Mouse (Mus musculus): Measurements from ENCODE around the gene Nfkbid. TPM values are rescaled to one million over a fixed set of nuclear protein-coding genes. Genes with fewer than 3 reads are reported as not detected.
A peak's percentile ranks its signal among the peaks of the same experiment; 100 is the strongest.
"Not testable (repeated sequence)": the region's sequence is repeated elsewhere in the genome, so short reads cannot be mapped to it uniquely, and the experiment has no call there.

Gene Nfkbid
- polyA plus RNA-seq, 1 experiment from 2014 or later = 1.0 TPM

GRCm38 (mm10) chr7:30459484-30459883 is 38.0 kb downstream of the Nfkbid start:
- Histone ChIP-seq H3K4me3 (ENCODE audit: low read depth, low read length) (no peak overlapping the region), H3K27ac (replicated peaks; ENCODE audit: low read depth, low read length) (no peak overlapping the region), H3K9me3 (ENCODE audit: control insufficient read depth, low read length) (peaks cover 5% of the 10 kb centered on the region; the same call in 1 of the 2 replicates), H3K4me1 (ENCODE audit: control insufficient read depth, insufficient read depth, low read length) (peaks cover 8% of the 10 kb centered on the region; the same call in 1 of the 2 replicates), H3K9ac (ENCODE audit: low read depth, low read length) (no peak overlapping the region), H3K27me3 (replicated peaks; ENCODE audit: control insufficient read depth, insufficient read depth, low read length) (peaks cover 97% of the 10 kb centered on the region), H3K4me2 (ENCODE audit: low read depth, low read length) (no peak overlapping the region), H3K36me3 (ENCODE audit: control insufficient read depth, insufficient read depth, low read length) (no peaks in the 10 kb centered on the region)
- DNase-seq (ENCODE audit: low spot score) = no peak
- ATAC-seq (ENCODE audit: low read depth) = no peak
- WGBS = 27% methylated on average over 6 of the region's 6 CpGs

- Histone ChIP-seq H3K4me2 (ENCODE audit: low read depth, low read length) (no peak overlapping the region), H3K4me3 (ENCODE audit: low read depth, low read length) (no peak overlapping the region), H3K9me3 (ENCODE audit: control insufficient read depth, low read length) (no peaks in the 10 kb centered on the region), H3K27me3 (replicated peaks; ENCODE audit: control insufficient read depth, insufficient read depth, low read length) (peaks cover 93% of the 10 kb centered on the region), H3K4me1 (ENCODE audit: control insufficient read depth, insufficient read depth, low read length) (no peaks in the 10 kb centered on the region), H3K9ac (ENCODE audit: low read depth, low read length) (no peak overlapping the region), H3K36me3 (ENCODE audit: control insufficient read depth, insufficient read depth, low read length) (no peaks in the 10 kb centered on the region), H3K27ac (replicated peaks; ENCODE audit: low read depth, low read length) (no peak overlapping the region)
- no peak for ATAC-seq (ENCODE audit: low read depth)
- WGBS = 35% methylated on average over 7 of the region's 7 CpGs
- no peak for DNase-seq (ENCODE audit: low spot score)
These were observed 42.0 kb downstream of the Nfkbid start for GRCm38 (mm10) chr7:30463568-30463967.

GRCm38 (mm10) chr7:30463996-30464395 is 42.5 kb downstream of the Nfkbid start:
- H3K4me2 ChIP-seq (ENCODE audit: low read depth, low read length) = no peak overlapping the region
- WGBS = 21% methylated on average over 4 of the region's 4 CpGs
- no peaks in the 10 kb centered on the region for H3K4me1 ChIP-seq (ENCODE audit: control insufficient read depth, insufficient read depth, low read length)
- no peak overlapping the region for H3K9ac ChIP-seq (ENCODE audit: low read depth, low read length)
- DNase-seq (ENCODE audit: low spot score) (no peak), ATAC-seq (ENCODE audit: low read depth) (no peak)
- H3K27me3 ChIP-seq (replicated peaks; ENCODE audit: control insufficient read depth, insufficient read depth, low read length) = peaks cover 88% of the 10 kb centered on the region
- H3K4me3 ChIP-seq (ENCODE audit: low read depth, low read length) = no peak overlapping the region
- H3K9me3 ChIP-seq (ENCODE audit: control insufficient read depth, low read length) = no peaks in the 10 kb centered on the region
- no peaks in the 10 kb centered on the region for H3K36me3 ChIP-seq (ENCODE audit: control insufficient read depth, insufficient read depth, low read length)
- no peak overlapping the region for H3K27ac ChIP-seq (replicated peaks; ENCODE audit: low read depth, low read length)

- Histone ChIP-seq H3K27ac (replicated peaks; ENCODE audit: low read depth, low read length) (no peak overlapping the region), H3K27me3 (replicated peaks; ENCODE audit: control insufficient read depth, insufficient read depth, low read length) (peaks cover 80% of the 10 kb centered on the region), H3K4me1 (ENCODE audit: control insufficient read depth, insufficient read depth, low read length) (no peaks in the 10 kb centered on the region), H3K4me2 (ENCODE audit: low read depth, low read length) (no peak overlapping the region), H3K9ac (ENCODE audit: low read depth, low read length) (no peak overlapping the region), H3K4me3 (ENCODE audit: low read depth, low read length) (no peak overlapping the region), H3K9me3 (ENCODE audit: control insufficient read depth, low read length) (no peaks in the 10 kb centered on the region), H3K36me3 (ENCODE audit: control insufficient read depth, insufficient read depth, low read length) (no peaks in the 10 kb centered on the region)
- 9% methylated on average over 6 of the region's 6 CpGs for WGBS
- DNase-seq (ENCODE audit: low spot score) = no peak
- ATAC-seq (ENCODE audit: low read depth) = no peak
These were observed 43.3 kb downstream of the Nfkbid start for GRCm38 (mm10) chr7:30464816-30465300.

- Histone ChIP-seq H3K9me3 (ENCODE audit: control insufficient read depth, low read length) (0 out of 2 replicates have a peak, but pooled peaks cover 5% of the 10 kb centered on the region), H3K4me2 (ENCODE audit: low read depth, low read length) (no peak overlapping the region), H3K36me3 (ENCODE audit: control insufficient read depth, insufficient read depth, low read length) (no peaks in the 10 kb centered on the region), H3K4me3 (ENCODE audit: low read depth, low read length) (no peak overlapping the region), H3K4me1 (ENCODE audit: control insufficient read depth, insufficient read depth, low read length) (no peaks in the 10 kb centered on the region), H3K9ac (ENCODE audit: low read depth, low read length) (no peak overlapping the region), H3K27ac (replicated peaks; ENCODE audit: low read depth, low read length) (no peak overlapping the region), H3K27me3 (replicated peaks; ENCODE audit: control insufficient read depth, insufficient read depth, low read length) (peaks cover 7% of the 10 kb centered on the region)
- no peak for ATAC-seq (ENCODE audit: low read depth)
- DNase-seq (ENCODE audit: low spot score) = no peak
- 49% methylated on average over 5 of the region's 5 CpGs for WGBS
These were observed 50.9 kb downstream of the Nfkbid start for GRCm38 (mm10) chr7:30472411-30472810.

GRCm38 (mm10) chr7:30474999-30475398 is 53.5 kb downstream of the Nfkbid start:
- ATAC-seq (ENCODE audit: low read depth) = no peak
- Histone ChIP-seq H3K9me3 (ENCODE audit: control insufficient read depth, low read length) (0 out of 2 replicates have a peak, but pooled peaks cover 5% of the 10 kb centered on the region), H3K4me1 (ENCODE audit: control insufficient read depth, insufficient read depth, low read length) (no peaks in the 10 kb centered on the region), H3K4me2 (ENCODE audit: low read depth, low read length) (no peak overlapping the region), H3K27me3 (replicated peaks; ENCODE audit: control insufficient read depth, insufficient read depth, low read length) (0 out of 2 replicates have a peak, but pooled peaks cover 3% of the 10 kb centered on the region), H3K4me3 (ENCODE audit: low read depth, low read length) (no peak overlapping the region), H3K9ac (ENCODE audit: low read depth, low read length) (no peak overlapping the region), H3K27ac (replicated peaks; ENCODE audit: low read depth, low read length) (no peak overlapping the region), H3K36me3 (ENCODE audit: control insufficient read depth, insufficient read depth, low read length) (no peaks in the 10 kb centered on the region)
- DNase-seq (ENCODE audit: low spot score) = no peak
- WGBS = 71% methylated on average over 4 of the region's 4 CpGs

GRCm38 (mm10) chr7:30476136-30476535 is 54.6 kb downstream of the Nfkbid start:
- H3K4me2 ChIP-seq (ENCODE audit: low read depth, low read length); H3K9ac ChIP-seq (ENCODE audit: low read depth, low read length); H3K9me3 ChIP-seq (ENCODE audit: control insufficient read depth, low read length); H3K4me1 ChIP-seq (ENCODE audit: control insufficient read depth, insufficient read depth, low read length); H3K27ac ChIP-seq (replicated peaks; ENCODE audit: low read depth, low read length); H3K4me3 ChIP-seq (ENCODE audit: low read depth, low read length); ATAC-seq (ENCODE audit: low read depth); DNase-seq (ENCODE audit: low spot score); H3K27me3 ChIP-seq (replicated peaks; ENCODE audit: control insufficient read depth, insufficient read depth, low read length); H3K36me3 ChIP-seq (ENCODE audit: control insufficient read depth, insufficient read depth, low read length): not testable (repeated sequence)
- 94% methylated on average over 7 of the region's 7 CpGs for WGBS

GRCm38 (mm10) chr7:30477415-30478381 is 56.2 kb downstream of the Nfkbid start:
- Histone ChIP-seq H3K4me1 (ENCODE audit: control insufficient read depth, insufficient read depth, low read length) (no peaks in the 10 kb centered on the region), H3K9me3 (ENCODE audit: control insufficient read depth, low read length) (0 out of 2 replicates have a peak, but pooled peaks cover under 1% of the 10 kb centered on the region), H3K9ac (ENCODE audit: low read depth, low read length) (0 out of 2 replicates have a peak overlapping the region, but pooled peaks have one; percentile 11), H3K4me2 (ENCODE audit: low read depth, low read length) (peak overlapping the region; percentile 54), H3K4me3 (ENCODE audit: low read depth, low read length) (peak overlapping the region; percentile 24), H3K27ac (replicated peaks; ENCODE audit: low read depth, low read length) (no peak overlapping the region), H3K36me3 (ENCODE audit: control insufficient read depth, insufficient read depth, low read length) (no peaks in the 10 kb centered on the region), H3K27me3 (replicated peaks; ENCODE audit: control insufficient read depth, insufficient read depth, low read length) (0 out of 2 replicates have a peak, but pooled peaks cover 3% of the 10 kb centered on the region)
- WGBS = 7% methylated on average over 32 of the region's 32 CpGs
- ATAC-seq (ENCODE audit: low read depth) (no peak), DNase-seq (ENCODE audit: low spot score) (peak; percentile 64)
